Comparison of ENCODE assay signal across 9 mouse cellular contexts in the genomic region with DNA sequence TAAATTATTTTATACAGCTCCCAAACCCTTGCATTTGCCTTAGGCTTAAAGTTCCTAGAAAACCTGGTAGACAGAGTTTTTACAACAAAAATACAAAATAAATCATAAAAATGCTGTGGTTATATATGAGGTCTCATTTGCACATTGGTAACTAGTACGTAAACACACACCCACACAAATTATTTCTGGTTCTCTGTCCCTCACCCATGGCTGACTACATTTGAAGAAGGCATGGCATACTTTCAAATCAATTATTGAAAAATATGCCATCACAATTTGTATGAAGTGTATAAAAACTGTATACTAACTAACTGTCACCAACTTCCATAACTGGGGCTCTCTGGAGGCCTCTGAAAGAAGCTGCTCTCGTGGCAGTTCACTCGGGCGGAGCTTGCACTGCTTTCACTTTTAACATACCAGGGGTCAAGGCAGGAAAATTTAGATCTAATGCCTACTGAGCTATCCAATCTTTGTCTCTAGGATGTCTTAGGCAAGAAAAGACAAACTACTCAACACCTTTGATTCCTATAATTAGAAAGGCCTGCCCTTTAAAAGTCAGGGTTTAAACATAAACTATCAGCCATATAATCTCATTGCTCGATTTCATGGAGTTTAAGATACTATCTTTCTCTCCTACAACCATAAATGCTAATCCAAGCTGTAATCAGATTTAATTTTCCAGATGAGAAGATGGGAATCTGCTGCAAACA.
DNase-seq lines count a peak whose midpoint lies in the region; ATAC-seq lines count a peak whose summit lies in the region.
"Had no signal": no experiment of that assay in that cellular context is flagged by ENCODE, and none has a peak within 500 bp of the region (broad histone marks: within the 10 kb centered on the region; RNA-seq: fewer than 3 reads in every experiment).

No protein-coding gene starts in this region.

- no peak overlapping the region for H3K9ac ChIP-seq in kidney, embryonic 15.5 days

- peaks cover 7% of the 10 kb centered on the region; the same call in 1 of the 2 replicates for H3K4me1 ChIP-seq in kidney, embryonic 15.5 days

- peak; percentile 15 to 29 for DNase-seq in kidney, adult 8-10 months
- DNase-seq in Muller cell, postnatal 12 days (ENCODE audit: inconsistent ontology term), result peak; percentile 82
- peak; percentile 18 to 24 for DNase-seq in heart, postnatal 10 days
- DNase-seq in frontal cortex, postnatal 36 days (ENCODE audit: low spot score in 2 of 2), result no peak
- DNase-seq in right cerebral cortex, postnatal 14 days, result no peak
- no peak for DNase-seq in right cerebral cortex, postnatal 36 days (ENCODE audit: low spot score in 2 of 2)

- H3K27ac ChIP-seq in kidney, embryonic 15.5 days, result no peak overlapping the region

- no peaks in the 10 kb centered on the region for H3K27me3 ChIP-seq in kidney, embryonic 15.5 days

- no peak for ATAC-seq in kidney, embryonic 15.5 days (replicated peaks; ENCODE audit: low FRiP score)
- peak; percentile 50 for ATAC-seq in megakaryocyte progenitor cell, adult 5-6 weeks (replicated peaks; ENCODE audit: poor library complexity)
- ATAC-seq: intestine, embryonic 16.5 days had no signal

- 74% methylated on average over 5 of the region's 5 CpGs for WGBS in kidney, embryonic 15.5 days

- no peak overlapping the region for H3K4me2 ChIP-seq in kidney, embryonic 15.5 days

- intact Hi-C loops in heart, postnatal 10 days (cut with DNase I), result no loop called here

- no peak overlapping the region for H3K4me3 ChIP-seq in kidney, embryonic 15.5 days (replicated peaks)

- H3K36me3 ChIP-seq in kidney, embryonic 15.5 days, result no peaks in the 10 kb centered on the region

- H3K9me3 ChIP-seq in kidney, embryonic 15.5 days (replicated peaks), result no peaks in the 10 kb centered on the region

Comparison
In these comparisons a context has a peak if more than half of its experiments do, and no peak if none do; other contexts are left out.
1. DNase-seq: peak in kidney, adult 8-10 months (2 of 2), Muller cell, postnatal 12 days (single experiment) and heart, postnatal 10 days (2 of 2); none in frontal cortex, postnatal 36 days (0 of 2), right cerebral cortex, postnatal 14 days (single experiment) and right cerebral cortex, postnatal 36 days (0 of 2).